Mouse (Mus musculus) adrenal gland, postnatal 10 days (tissue): ENCODE measurements around the gene Ptpn13. TPM values are rescaled to one million over a fixed set of nuclear protein-coding genes. Genes with fewer than 3 reads are reported as not detected.

Experiments used
- DNase-seq: peaks from one replicate; pipeline ENCODE4 v3.0.0; 2021; ENCODE audit warnings: mixed read lengths
- total RNA-seq, 2 experiments: library from RNA; stranded (reverse); gene quantifications; 2 replicates each; pipeline ENCODE4 v1.2.3; 2021

Ptpn13 gene
- total RNA-seq, 2 experiments from 2014 or later, result 16.3 to 17.4 TPM

- no peak for DNase-seq
Observed at GRCm38 (mm10) chr5:103458959-103459675, 34.1 kb downstream of the Ptpn13 start.

- no peak for DNase-seq
Observed at GRCm38 (mm10) chr5:103460903-103461302, 35.9 kb downstream of the Ptpn13 start.

- peak; percentile 6 for DNase-seq
Observed at GRCm38 (mm10) chr5:103463661-103464219, 38.7 kb downstream of the Ptpn13 start.

GRCm38 (mm10) chr5:103464329-103464728, 39.3 kb downstream of the Ptpn13 start:
- no peak for DNase-seq

GRCm38 (mm10) chr5:103464771-103465170, 39.8 kb downstream of the Ptpn13 start:
- DNase-seq, result no peak

- no peak for DNase-seq
Observed at GRCm38 (mm10) chr5:103472670-103473069, 47.7 kb downstream of the Ptpn13 start.

- no peak for DNase-seq
Observed at GRCm38 (mm10) chr5:103473467-103474096, 48.6 kb downstream of the Ptpn13 start.

- no peak for DNase-seq
Observed at GRCm38 (mm10) chr5:103474259-103474658, 49.3 kb downstream of the Ptpn13 start.

GRCm38 (mm10) chr5:103475503-103475902, 50.5 kb downstream of the Ptpn13 start:
- DNase-seq, result no peak

GRCm38 (mm10) chr5:103479503-103479902, 54.5 kb downstream of the Ptpn13 start:
- DNase-seq, result no peak

GRCm38 (mm10) chr5:103481222-103481621, 56.2 kb downstream of the Ptpn13 start:
- DNase-seq, result no peak

GRCm38 (mm10) chr5:103487001-103487400, 62.0 kb downstream of the Ptpn13 start:
- DNase-seq, result no peak

GRCm38 (mm10) chr5:103490964-103491363, 66.0 kb downstream of the Ptpn13 start:
- DNase-seq, result no peak

- no peak for DNase-seq
Observed at GRCm38 (mm10) chr5:103491788-103492187, 66.8 kb downstream of the Ptpn13 start.

GRCm38 (mm10) chr5:103497061-103497460, 72.1 kb downstream of the Ptpn13 start:
- no peak for DNase-seq

GRCm38 (mm10) chr5:103497480-103497879, 72.5 kb downstream of the Ptpn13 start:
- no peak for DNase-seq

- DNase-seq, result no peak
Observed at GRCm38 (mm10) chr5:103499305-103499704, 74.3 kb downstream of the Ptpn13 start.

GRCm38 (mm10) chr5:103501076-103501475, 76.1 kb downstream of the Ptpn13 start:
- no peak for DNase-seq

- DNase-seq, result no peak
Observed at GRCm38 (mm10) chr5:103501839-103502238, 76.8 kb downstream of the Ptpn13 start.

GRCm38 (mm10) chr5:103513162-103513561, 88.2 kb downstream of the Ptpn13 start:
- peak; percentile 33 for DNase-seq

- peak; percentile 23 for DNase-seq
Observed at GRCm38 (mm10) chr5:103514441-103514840, 89.4 kb downstream of the Ptpn13 start.

GRCm38 (mm10) chr5:103515876-103516275, 90.9 kb downstream of the Ptpn13 start:
- DNase-seq, result peak; percentile 27

- DNase-seq, result no peak
Observed at GRCm38 (mm10) chr5:103516555-103516954, 91.6 kb downstream of the Ptpn13 start.

GRCm38 (mm10) chr5:103517641-103518040, 92.6 kb downstream of the Ptpn13 start:
- no peak for DNase-seq
